Mouse (Mus musculus) lung, adult 2 months (tissue): ENCODE measurements at regions not wholly inside any gene's neighbourhood (a gene's known extent, or its start where the extent isn't known, plus 50 kb on each side); places are given as distances from the start of the nearest gene placed in this dataset.

Experiments used
- CTCF ChIP-seq: fragments of 200-500 bp; IDR thresholded peaks from 2 replicates; pipeline ENCODE4 v1.5.1; 2011; ENCODE audit warnings: mild to moderate bottlenecking, low read length, control low read depth; ENCODE audit not compliant: insufficient read depth
- POLR2A ChIP-seq: fragments of 200-500 bp; IDR thresholded peaks from 2 replicates; pipeline ENCODE4 v1.6.1; 2011; ENCODE audit warnings: low read depth, mild to moderate bottlenecking, control low read depth, low read length, borderline replicate concordance; ENCODE audit errors: extremely low read depth

GRCm38 (mm10) chr12:25353402-25353896 is 256.5 kb upstream of the Id2 start:
- TF ChIP-seq POLR2A = no peak
- no peak for TF ChIP-seq CTCF
